Mouse (Mus musculus) splenic B cell, adult 2 months (primary cell): Measurements from ENCODE around the gene Klhl3.
A peak's percentile ranks its signal among the peaks of the same experiment; 100 is the strongest.
"Not testable (repeated sequence)": the region's sequence is repeated elsewhere in the genome, so short reads cannot be mapped to it uniquely, and the experiment has no call there.

Experiments
- DNase-seq: peaks from one replicate; pipeline ENCODE4 v3.0.0-alpha.2; 2011; ENCODE audit warnings: low read depth, low spot score
- H3K27me3 ChIP-seq: 2 replicates; pipeline ENCODE4 v1.6.1; 2012; ENCODE audit warnings: mild to moderate bottlenecking, low read length, moderate library complexity, mixed read lengths; ENCODE audit not compliant: control insufficient read depth, poor library complexity, insufficient read depth, severe bottlenecking
- H3K36me3 ChIP-seq: 2 replicates; pipeline ENCODE4 v1.6.1; 2012; ENCODE audit warnings: mild to moderate bottlenecking, low read length, moderate library complexity, mixed read lengths; ENCODE audit not compliant: control insufficient read depth, poor library complexity, insufficient read depth, severe bottlenecking

The Klhl3 gene

DNA sequence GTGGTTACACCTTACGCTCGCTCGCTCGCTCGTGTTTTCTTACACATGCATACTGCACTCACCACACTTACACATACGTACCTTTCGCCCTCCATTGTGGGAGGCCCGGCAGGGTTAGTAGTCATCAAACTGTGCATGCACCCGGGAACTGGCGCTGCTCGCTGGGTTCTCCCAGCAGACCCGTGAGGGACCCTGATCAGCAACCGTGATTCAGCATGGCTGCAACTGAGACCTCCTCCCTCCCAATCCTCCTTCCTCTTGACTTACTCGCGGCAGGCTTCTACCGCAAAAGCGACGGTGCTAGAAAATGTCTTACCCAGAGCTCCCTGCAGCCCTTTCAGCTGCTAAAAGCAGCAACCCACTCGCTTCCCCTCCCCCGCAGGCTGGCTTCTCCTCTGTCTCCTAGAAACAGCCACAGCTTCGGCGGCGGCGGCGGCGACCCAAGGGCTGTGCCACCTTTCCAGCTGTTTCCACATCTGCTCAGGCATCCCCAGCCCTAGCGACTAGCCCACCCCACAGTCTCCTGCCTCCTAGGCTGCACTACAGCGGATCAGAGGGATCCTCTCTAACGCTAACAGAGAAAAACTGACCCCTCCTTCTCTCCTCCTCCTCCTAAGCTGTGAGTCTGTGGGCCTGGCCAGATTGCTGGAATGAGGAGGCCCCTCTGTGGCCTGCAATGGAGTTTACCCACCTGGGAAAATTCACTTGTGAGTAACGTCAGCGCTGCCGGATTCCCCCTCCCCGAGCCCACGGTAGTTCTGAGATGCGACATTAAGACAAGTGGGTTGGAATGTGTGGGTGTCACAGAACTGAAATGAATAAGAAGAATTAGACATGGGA lies at the start of gene Klhl3:
Gene Klhl3, minus strand, starts transcription at position 532 of the 840 bp plus-strand sequence.
- peak; percentile 45 for DNase-seq
- Histone ChIP-seq H3K36me3 (no peaks in the 10 kb centered on the region), H3K27me3 (no peaks in the 10 kb centered on the region)

DNA sequence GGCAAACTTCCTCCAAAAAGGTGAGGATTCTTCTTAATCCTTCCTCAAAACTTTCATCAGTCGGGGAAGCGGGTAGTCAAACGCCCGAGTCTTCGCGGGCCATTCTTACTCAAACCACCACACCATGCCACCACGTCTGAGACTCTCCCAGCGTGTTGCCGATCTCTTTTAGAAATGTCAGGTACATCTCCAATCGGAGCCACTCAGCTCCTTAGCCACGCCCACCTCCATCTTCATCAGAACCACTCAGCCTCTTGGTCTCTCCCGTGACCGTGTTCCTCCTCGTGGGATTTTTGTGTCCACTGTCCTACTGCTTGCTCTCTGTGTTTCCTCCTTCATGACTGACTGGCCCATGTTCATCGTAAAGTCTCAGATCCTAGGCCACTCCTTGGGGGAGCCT lies 47.4 kb upstream of the Klhl3 start:
- Histone ChIP-seq H3K27me3 (no peaks in the 10 kb centered on the region), H3K36me3 (peaks cover 11% of the 10 kb centered on the region)
- no peak for DNase-seq

GRCm38 (mm10) chr13:58158099-58158912 lies 44.9 kb upstream of the Klhl3 start:
- Histone ChIP-seq H3K27me3 (no peaks in the 10 kb centered on the region), H3K36me3 (peaks cover 3% of the 10 kb centered on the region; the same call in 1 of the 2 replicates)
- DNase-seq: peak; percentile 92

DNA sequence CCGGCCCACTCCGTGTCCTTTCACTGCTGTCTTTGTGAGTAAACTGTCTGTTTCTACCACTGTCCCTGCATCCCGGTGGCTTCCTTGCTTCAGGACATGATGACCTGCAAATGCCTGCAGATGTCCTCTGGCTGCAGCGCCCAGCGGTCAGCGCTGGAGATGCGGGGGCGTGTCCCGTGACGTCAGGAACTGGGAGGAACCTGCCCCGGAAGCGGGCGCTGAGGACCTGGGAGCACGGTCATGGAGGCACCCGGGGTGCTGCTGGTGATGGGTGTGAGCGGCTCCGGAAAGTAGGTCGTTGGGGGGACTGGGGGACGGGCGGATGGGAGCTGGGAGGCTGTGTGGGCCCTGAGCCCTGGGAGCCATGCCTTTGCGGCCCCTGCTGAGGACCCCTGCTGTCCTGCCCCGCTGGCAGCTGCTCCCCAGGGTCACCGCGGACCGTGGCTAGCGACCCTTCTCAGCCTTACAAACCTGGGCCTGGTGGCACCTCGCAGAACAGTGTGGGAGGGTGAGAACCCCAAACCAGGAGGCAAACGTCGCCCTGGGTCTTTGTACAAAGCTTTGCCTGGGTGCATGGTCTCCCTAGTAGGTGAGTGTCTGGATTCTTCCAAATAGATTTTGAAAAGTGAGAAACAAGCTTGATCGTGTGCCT lies 44.2 kb upstream of the Klhl3 start, which contains the start of gene Idnk:
Gene Idnk, plus strand, starts transcription at position 203 of the 652 bp plus-strand sequence.
- Histone ChIP-seq H3K36me3 (peaks cover 2% of the 10 kb centered on the region; the same call in 1 of the 2 replicates), H3K27me3 (no peaks in the 10 kb centered on the region)
- DNase-seq: peak; percentile 77

GRCm38 (mm10) chr13:58157036-58157435 lies 43.6 kb upstream of the Klhl3 start:
- Histone ChIP-seq H3K36me3 (peaks cover 2% of the 10 kb centered on the region; the same call in 1 of the 2 replicates), H3K27me3 (no peaks in the 10 kb centered on the region)
- no peak for DNase-seq

- Histone ChIP-seq H3K27me3 (no peaks in the 10 kb centered on the region), H3K36me3 (peaks cover 2% of the 10 kb centered on the region; the same call in 1 of the 2 replicates)
- no peak for DNase-seq
These were observed 42.6 kb upstream of the Klhl3 start for GRCm38 (mm10) chr13:58156031-58156430.

DNA sequence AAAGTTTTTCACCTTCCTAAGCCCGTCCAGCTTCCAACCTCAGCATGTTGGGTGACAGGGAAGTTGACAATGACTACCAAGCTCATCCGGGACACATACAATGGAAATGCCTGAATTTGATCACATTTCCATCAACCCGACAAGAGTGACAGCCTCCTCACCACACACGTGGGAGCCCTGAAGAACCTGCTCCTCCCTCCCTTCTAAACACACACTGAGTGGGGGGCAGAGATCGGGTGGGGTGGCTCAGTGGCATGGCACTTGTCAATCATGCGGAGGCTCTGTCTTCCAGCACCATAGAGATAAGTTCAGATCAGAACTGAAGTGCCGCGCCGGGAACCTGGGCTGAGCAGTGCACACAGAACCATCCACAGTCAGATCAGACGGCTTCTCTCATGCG lies 37.0 kb upstream of the Klhl3 start:
- no peak for DNase-seq

GRCm38 (mm10) chr13:58149629-58150028 lies 36.2 kb upstream of the Klhl3 start:
- Histone ChIP-seq H3K36me3 (no peaks in the 10 kb centered on the region), H3K27me3 (no peaks in the 10 kb centered on the region)
- DNase-seq: no peak

More for the DNA sequence above, 37.0 kb upstream of the Klhl3 start:
- Histone ChIP-seq H3K36me3 (no peaks in the 10 kb centered on the region), H3K27me3 (no peaks in the 10 kb centered on the region)

DNA sequence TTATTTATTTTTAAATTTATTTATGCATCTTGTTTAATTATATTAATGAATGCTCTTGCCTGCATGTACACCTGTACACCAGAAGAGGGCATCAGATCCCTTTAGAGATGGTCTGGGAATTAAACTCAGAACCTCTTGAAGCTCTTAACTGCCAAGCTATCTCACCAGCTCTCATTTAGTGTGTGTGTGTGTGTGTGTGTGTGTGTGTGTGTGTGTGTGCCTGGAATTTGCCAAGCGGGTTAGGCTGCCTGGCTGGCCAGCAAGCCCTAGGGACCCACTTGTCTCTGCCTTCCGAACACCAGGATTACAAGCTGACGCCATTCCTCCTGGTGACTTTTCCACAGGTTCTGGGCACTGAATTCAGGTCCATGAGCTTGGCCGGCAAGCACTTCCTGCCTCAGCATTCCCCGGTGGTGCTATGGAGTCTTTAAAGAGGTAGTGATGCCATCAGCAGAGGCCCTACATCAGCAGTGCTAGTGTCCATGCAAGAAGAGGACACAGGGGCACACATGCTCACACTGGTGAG lies 35.7 kb upstream of the Klhl3 start:
- H3K27me3 ChIP-seq: no peaks in the 10 kb centered on the region
- no peaks in the 10 kb centered on the region for H3K36me3 ChIP-seq
- peak; percentile 54 for DNase-seq

DNA sequence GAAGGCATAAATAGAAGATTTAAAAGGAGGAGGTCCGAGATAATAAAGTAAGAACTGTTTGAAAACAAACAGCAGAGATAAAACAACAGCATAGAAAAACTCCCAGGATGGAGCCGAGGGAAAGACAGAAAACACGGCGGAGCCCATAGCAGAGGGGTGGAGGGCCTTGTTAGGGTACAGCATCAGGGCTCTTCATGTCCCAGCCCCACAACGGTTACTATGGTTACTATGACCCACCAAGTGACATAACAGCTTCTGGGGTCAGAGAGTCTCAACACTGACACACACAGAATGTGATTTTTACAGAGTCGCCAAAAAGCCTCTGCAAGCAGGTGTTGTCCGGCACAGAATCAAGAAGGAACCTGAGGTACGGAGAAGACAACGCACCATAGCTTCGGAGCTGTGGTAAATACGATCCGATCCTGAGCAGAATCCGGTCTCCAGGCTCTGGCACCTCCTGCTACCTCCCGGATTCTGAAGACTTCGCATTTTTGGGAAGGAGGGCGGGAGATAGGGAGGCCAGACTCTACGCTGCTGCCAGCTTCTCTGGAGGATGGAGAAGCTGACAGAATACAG lies 35.0 kb upstream of the Klhl3 start:
- Histone ChIP-seq H3K36me3 (no peaks in the 10 kb centered on the region), H3K27me3 (no peaks in the 10 kb centered on the region)
- peak; percentile 30 for DNase-seq

GRCm38 (mm10) chr13:58147760-58148159 lies 34.4 kb upstream of the Klhl3 start:
- no peaks in the 10 kb centered on the region for H3K27me3 ChIP-seq
- DNase-seq: no peak
- H3K36me3 ChIP-seq: no peaks in the 10 kb centered on the region

- not testable (repeated sequence) for H3K27me3 ChIP-seq, DNase-seq, H3K36me3 ChIP-seq
These were observed 33.2 kb upstream of the Klhl3 start for GRCm38 (mm10) chr13:58146603-58147002.

GRCm38 (mm10) chr13:58131692-58132091 lies 18.3 kb upstream of the Klhl3 start:
- no peaks in the 10 kb centered on the region for H3K36me3 ChIP-seq
- H3K27me3 ChIP-seq: no peaks in the 10 kb centered on the region
- DNase-seq: peak; percentile 32

DNA sequence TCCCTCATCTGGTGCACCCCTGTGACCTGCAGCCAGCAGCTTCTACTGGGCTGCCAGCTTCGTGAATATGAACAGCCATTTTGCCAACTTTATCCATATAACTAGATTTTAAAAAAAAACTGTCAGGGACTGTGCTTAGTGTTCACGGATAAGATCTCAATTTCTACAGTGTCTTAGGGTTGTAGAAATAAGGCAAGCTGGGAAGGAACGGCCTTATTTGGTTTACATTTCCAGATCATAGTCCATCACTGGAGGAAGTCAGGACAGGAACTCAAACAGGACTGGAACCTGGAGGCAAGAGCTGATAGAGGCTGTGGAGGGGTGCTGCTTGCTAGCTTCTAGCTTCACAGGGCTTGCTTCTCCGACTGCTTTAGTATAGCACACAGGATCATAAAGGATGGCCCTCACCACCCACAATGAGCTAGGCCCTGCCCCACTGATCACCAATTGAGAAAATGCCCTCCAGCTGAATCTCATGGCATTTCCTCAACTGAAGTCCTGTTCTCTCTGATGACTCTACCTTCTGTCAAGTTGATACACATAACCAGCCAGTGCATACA lies 16.4 kb upstream of the Klhl3 start:
- DNase-seq: no peak
- Histone ChIP-seq H3K36me3 (no peaks in the 10 kb centered on the region), H3K27me3 (no peaks in the 10 kb centered on the region)
